Mouse (Mus musculus) gastrocnemius, postnatal 14 days (tissue): ENCODE data around the gene Stk10. TPM values are rescaled to one million over a fixed set of nuclear protein-coding genes. Genes with fewer than 3 reads are reported as not detected.
A peak's percentile ranks its signal among the peaks of the same experiment; 100 is the strongest.

Experiments
- DNase-seq: peaks from one replicate; pipeline ENCODE4 v3.0.0; 2021; ENCODE audit warnings: mixed read lengths
- intact Hi-C: fragments of 180-260 bp; cut with DNase I; formaldehyde crosslinking; loops from one replicate; pipeline ENCODE4 v1.15.1; 2025; ENCODE audit warnings: low total_unique reads
- total RNA-seq, 2 experiments: library from RNA; stranded (reverse); gene quantifications; 2 replicates each; pipeline ENCODE4 v1.2.3; 2021

Stk10 gene
- total RNA-seq, 2 experiments from 2014 or later: 4.9 to 6.9 TPM

- DNase-seq: peak; percentile 95
- intact Hi-C loops: no loop called here
Measured at GRCm38 (mm10) chr11:32642249-32642876, 109.3 kb downstream of the Stk10 start, which contains the start of gene Fbxw11. Gene Fbxw11, plus strand, starts transcription at chr11:32642724.

DNA sequence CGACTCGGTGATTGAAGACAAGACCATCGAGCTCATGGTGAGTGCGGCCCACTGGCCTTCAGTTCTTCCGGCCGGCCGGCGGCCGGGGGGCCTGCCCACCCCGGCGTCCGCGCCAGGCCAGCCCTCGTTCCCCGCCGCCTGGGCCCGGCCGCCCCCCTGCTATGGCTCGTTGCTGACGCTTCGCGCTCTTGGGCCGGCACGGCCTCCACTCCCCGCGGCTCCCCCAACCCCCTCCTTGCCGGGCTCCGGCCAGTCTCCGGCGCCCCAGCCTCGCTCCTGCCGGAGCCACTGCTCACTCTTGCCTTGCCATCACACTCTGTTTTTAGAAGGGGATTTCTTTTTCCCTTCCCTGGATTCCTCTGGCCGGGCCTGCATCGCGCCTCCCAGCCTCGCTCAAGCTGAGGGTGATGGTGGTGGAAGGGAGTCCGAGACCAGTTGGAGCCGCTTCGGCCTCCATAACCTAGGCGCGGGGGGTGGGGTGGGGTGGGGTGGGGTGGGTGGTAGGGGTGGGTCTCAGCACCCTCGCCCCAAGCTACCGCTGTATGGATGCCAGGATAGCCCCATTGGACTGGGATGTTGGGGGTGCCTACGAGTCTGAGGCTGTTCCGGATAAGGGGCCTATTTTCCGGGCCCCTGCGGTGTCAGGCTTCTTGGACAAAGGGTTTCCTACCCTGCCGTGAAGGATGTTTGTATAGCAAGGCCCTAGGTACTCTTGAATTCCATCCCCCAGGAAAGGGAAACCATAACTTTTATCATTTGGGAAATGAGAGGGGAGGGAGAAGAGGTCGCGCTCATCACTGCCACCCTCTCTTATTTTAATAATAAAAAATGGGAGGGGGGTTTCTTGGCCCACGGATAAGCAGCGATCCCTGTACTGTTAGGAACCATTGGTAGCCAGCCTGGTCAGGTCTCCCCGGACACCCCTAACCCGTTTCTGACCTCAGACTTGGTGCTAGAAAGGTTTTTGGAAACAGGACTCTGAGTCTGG lies 110.1 kb downstream of the Stk10 start:
- intact Hi-C loops: no loop called here
- DNase-seq: peak; percentile 83

DNA sequence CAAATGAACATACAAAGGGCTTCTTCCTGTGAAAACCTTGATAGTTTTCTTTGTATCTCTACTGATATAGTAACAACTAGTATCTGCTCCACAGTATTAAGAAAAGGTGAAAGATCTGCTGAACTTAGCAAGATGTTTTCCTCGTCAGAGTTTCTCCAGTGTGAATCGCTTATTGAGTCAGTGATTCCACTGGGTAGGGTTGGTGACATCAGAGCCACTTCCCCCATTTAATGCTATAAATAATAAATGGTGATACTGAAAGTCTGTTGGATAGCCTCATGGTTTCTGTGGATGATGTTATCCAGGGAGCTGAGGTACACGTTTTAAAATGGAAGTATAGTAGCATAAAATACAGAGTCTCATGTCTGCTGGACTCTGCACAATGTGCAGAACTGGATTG lies 110.9 kb downstream of the Stk10 start:
- intact Hi-C loops: no loop called here
- DNase-seq: no peak

- intact Hi-C loops: no loop called here
- DNase-seq: no peak
Measured at GRCm38 (mm10) chr11:32647265-32647664, 114.2 kb downstream of the Stk10 start.

- no peak for DNase-seq
- intact Hi-C loops: no loop called here
Measured at GRCm38 (mm10) chr11:32650236-32650749, 117.2 kb downstream of the Stk10 start.

- intact Hi-C loops: no loop called here
- DNase-seq: no peak
Measured at GRCm38 (mm10) chr11:32650893-32651590, 117.9 kb downstream of the Stk10 start.

GRCm38 (mm10) chr11:32651723-32652122 lies 118.6 kb downstream of the Stk10 start:
- intact Hi-C loops: no loop called here
- no peak for DNase-seq

- intact Hi-C loops: no loop called here
- no peak for DNase-seq
Measured at GRCm38 (mm10) chr11:32662082-32662656, 129.1 kb downstream of the Stk10 start.

GRCm38 (mm10) chr11:32665639-32666038 lies 132.5 kb downstream of the Stk10 start:
- no peak for DNase-seq
- intact Hi-C loops: no loop called here

GRCm38 (mm10) chr11:32666983-32667382 lies 133.9 kb downstream of the Stk10 start:
- no peak for DNase-seq
- intact Hi-C loops: no loop called here

DNA sequence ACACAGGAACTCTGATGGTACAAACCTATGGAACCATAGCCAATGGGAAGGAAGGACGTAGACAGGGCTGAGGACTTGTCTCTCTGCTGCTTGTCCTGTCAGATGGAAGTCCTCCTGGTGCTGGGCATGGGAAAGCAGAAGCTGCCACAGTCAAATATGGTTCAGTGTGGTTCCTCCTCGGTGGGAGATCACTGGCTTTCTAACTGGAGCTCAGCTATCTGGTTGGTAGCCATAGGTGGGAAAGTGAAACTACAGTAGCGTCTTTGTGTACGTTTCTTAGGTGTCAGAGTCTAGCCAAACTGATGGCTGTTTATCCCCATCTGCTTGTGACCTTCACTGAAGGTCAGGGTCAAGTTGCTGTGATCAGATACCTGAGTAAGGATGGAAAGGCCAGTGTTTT lies 138.4 kb downstream of the Stk10 start:
- no peak for DNase-seq
- intact Hi-C loops: no loop called here

Other genes starting within 250 kb of the Stk10 start
- 1,000 to 10,000 TPM; 1,024 TPM for gene Hba-a1, start 249.8 kb upstream of the Stk10 start, total RNA-seq
- under 1 TPM in 1 of 2 experiments, not detected in 1; 0.41 TPM for gene Hbq1b, start 246.3 kb upstream of the Stk10 start, total RNA-seq
- gene Hba-a2, start 236.8 kb upstream of the Stk10 start, total RNA-seq: 100 to 1,000 TPM; 795 to 814 TPM
- gene Hbq1a, start 233.2 kb upstream of the Stk10 start, total RNA-seq: not detected
- gene Sh3pxd2b, start 185.5 kb upstream of the Stk10 start, total RNA-seq: 10 to 100 TPM; 15.1 to 16.8 TPM
- 10 to 100 TPM; 18.9 to 21.4 TPM for gene Ubtd2, start 77.9 kb upstream of the Stk10 start, total RNA-seq
- gene Efcab9, start 1.2 kb upstream of the Stk10 start, total RNA-seq: under 1 TPM; 0.47 to 0.70 TPM
- 10 to 100 TPM; 53.3 to 53.6 TPM for gene Fbxw11, start 109.4 kb downstream of the Stk10 start, total RNA-seq